Mouse (Mus musculus) thymus, postnatal 10 days (tissue): Measurements from ENCODE around the gene Ednrb.

ENCODE experiments used
- DNase-seq, 2 experiments: peaks; one replicate each; pipeline ENCODE4 v3.0.0; 2021; ENCODE audit warnings: low spot score in 2 of 2

The Ednrb gene

DNA sequence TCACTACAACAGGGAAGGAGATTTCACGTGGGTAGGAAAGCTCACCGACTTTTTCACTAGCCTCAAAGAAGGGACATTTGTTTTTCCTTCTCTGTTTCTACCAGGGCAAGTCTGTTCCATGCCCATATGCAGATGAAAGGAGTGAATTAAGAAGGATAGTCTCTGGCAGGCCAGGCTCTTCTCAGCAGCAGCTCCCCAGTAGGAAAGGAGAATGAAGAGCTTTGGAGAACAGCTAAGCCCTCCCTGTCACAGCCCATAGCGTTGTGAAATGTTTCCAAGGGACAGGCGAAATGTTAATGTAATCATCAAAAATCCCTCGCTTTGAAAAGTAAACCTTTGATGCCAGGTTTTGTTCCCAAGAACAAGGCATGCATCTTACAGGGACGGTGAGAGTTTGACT, 76.7 kb downstream of the Ednrb start:
- DNase-seq = no peak
